Mouse (Mus musculus): ENCODE measurements around the gene Foxl2. TPM values are rescaled to one million over a fixed set of nuclear protein-coding genes. Genes with fewer than 3 reads are reported as not detected.

The Foxl2 gene
- polyA plus RNA-seq, 1 experiment = 0.32 TPM

- H3K4me1 ChIP-seq (ENCODE audit: control insufficient read depth, insufficient read depth, low read length) = no peaks in the 10 kb centered on the region
- no peak overlapping the region for H3K27ac ChIP-seq (ENCODE audit: insufficient read depth, low read length)
- TF ChIP-seq CTCF (IDR thresholded peaks at IDR 0.05; ENCODE audit: borderline replicate concordance, insufficient read depth, low read length) (no peak), POLR2A (IDR thresholded peaks at IDR 0.05; ENCODE audit: low read depth, low read length) (no peak)
- no peak overlapping the region for H3K4me3 ChIP-seq (ENCODE audit: insufficient read depth, low read length)
Observed at GRCm38 (mm10) chr9:98961591-98962477, 6.7 kb downstream of the Foxl2 start.

GRCm38 (mm10) chr9:98962478-98963142 is 7.5 kb downstream of the Foxl2 start:
- Histone ChIP-seq H3K27ac (ENCODE audit: insufficient read depth, low read length) (no peak overlapping the region), H3K4me1 (ENCODE audit: control insufficient read depth, insufficient read depth, low read length) (no peaks in the 10 kb centered on the region), H3K4me3 (ENCODE audit: insufficient read depth, low read length) (no peak overlapping the region)
- TF ChIP-seq CTCF (IDR thresholded peaks at IDR 0.05; ENCODE audit: borderline replicate concordance, insufficient read depth, low read length) = no peak
- TF ChIP-seq POLR2A (IDR thresholded peaks at IDR 0.05; ENCODE audit: low read depth, low read length) = no peak

GRCm38 (mm10) chr9:98963661-98964060 is 8.6 kb downstream of the Foxl2 start:
- no peaks in the 10 kb centered on the region for H3K4me1 ChIP-seq (ENCODE audit: control insufficient read depth, insufficient read depth, low read length)
- H3K27ac ChIP-seq (ENCODE audit: insufficient read depth, low read length) = no peak overlapping the region
- TF ChIP-seq POLR2A (IDR thresholded peaks at IDR 0.05; ENCODE audit: low read depth, low read length) (no peak), CTCF (IDR thresholded peaks at IDR 0.05; ENCODE audit: borderline replicate concordance, insufficient read depth, low read length) (no peak)
- H3K4me3 ChIP-seq (ENCODE audit: insufficient read depth, low read length) = no peak overlapping the region

DNA sequence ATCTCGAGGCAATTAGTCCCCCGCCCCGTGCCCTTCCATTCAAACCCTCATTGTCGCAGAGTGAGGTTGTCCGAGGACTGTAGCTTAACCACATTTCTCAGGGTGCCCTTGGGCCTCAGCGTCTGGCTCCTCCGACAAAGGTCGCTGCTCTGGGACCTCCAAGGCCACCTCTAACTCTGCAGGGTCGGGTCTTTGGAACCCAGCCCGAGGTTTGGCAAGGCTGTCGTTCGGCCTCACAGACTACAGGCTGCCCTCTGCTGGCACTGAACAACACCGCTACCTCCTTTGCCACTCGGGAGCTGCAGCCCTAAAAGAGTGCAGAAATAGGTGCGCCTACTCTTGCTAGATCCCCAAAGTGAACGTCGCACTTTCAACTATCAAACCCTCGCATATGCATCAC is 10.0 kb downstream of the Foxl2 start:
- no peaks in the 10 kb centered on the region for H3K4me1 ChIP-seq (ENCODE audit: control insufficient read depth, insufficient read depth, low read length)
- H3K27ac ChIP-seq (ENCODE audit: insufficient read depth, low read length) = no peak overlapping the region
- TF ChIP-seq CTCF (IDR thresholded peaks at IDR 0.05; ENCODE audit: borderline replicate concordance, insufficient read depth, low read length) (peak; percentile 58; the same call in 1 of the 2 replicates), POLR2A (IDR thresholded peaks at IDR 0.05; ENCODE audit: low read depth, low read length) (no peak)
- no peak overlapping the region for H3K4me3 ChIP-seq (ENCODE audit: insufficient read depth, low read length)

DNA sequence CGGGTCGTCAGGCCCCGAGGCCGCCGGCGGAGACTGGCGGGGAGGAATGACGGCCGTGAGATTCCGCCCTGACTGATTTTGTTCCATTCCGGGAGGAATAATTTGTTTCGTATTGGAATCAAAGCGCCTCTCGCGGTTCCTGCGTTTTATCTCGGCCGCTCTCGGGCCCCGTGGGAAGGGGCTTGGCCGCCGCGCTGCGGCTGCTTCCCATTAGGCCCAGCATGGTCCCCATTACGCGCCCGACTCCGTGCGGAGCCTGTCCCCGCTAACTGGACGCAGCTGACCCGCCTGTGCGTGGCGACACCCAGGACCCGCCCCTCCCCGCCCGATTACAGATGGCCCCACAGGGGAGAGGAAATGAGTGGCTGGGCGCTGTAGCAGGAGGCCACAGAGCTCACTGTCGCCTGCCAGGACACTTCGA is 18.0 kb downstream of the Foxl2 start:
- TF ChIP-seq POLR2A (IDR thresholded peaks at IDR 0.05; ENCODE audit: low read depth, low read length) = no peak
- TF ChIP-seq CTCF (IDR thresholded peaks at IDR 0.05; ENCODE audit: borderline replicate concordance, insufficient read depth, low read length) = no peak
- Histone ChIP-seq H3K4me3 (ENCODE audit: insufficient read depth, low read length) (peak overlapping the region; percentile 38), H3K27ac (ENCODE audit: insufficient read depth, low read length) (no peak overlapping the region), H3K4me1 (ENCODE audit: control insufficient read depth, insufficient read depth, low read length) (0 out of 2 replicates have a peak, but pooled peaks cover 2% of the 10 kb centered on the region)

DNA sequence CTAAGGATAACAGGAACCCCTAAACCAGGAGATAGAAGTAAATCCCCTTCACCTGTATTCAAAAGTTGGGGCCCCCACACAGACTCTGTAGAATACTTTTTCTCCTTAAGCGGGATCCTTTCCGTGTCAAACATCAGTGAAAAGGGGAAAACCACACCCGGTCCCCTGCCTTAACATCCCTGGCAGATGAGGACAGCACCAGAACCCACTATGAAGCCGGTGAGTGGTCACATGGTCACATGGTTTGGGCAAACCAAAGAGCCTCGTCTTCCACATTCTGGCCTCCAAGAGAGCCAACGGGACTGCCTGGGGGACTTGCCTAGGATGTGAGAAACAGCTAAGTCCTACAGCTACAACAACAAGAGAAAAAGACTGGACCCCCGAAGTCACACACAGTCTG is 18.5 kb downstream of the Foxl2 start:
- Histone ChIP-seq H3K27ac (ENCODE audit: insufficient read depth, low read length) (no peak overlapping the region), H3K4me3 (ENCODE audit: insufficient read depth, low read length) (peak overlapping the region; percentile 38; the same call in 1 of the 2 replicates), H3K4me1 (ENCODE audit: control insufficient read depth, insufficient read depth, low read length) (0 out of 2 replicates have a peak, but pooled peaks cover 2% of the 10 kb centered on the region)
- no peak for TF ChIP-seq POLR2A (IDR thresholded peaks at IDR 0.05; ENCODE audit: low read depth, low read length)
- TF ChIP-seq CTCF (IDR thresholded peaks at IDR 0.05; ENCODE audit: borderline replicate concordance, insufficient read depth, low read length) = no peak

DNA sequence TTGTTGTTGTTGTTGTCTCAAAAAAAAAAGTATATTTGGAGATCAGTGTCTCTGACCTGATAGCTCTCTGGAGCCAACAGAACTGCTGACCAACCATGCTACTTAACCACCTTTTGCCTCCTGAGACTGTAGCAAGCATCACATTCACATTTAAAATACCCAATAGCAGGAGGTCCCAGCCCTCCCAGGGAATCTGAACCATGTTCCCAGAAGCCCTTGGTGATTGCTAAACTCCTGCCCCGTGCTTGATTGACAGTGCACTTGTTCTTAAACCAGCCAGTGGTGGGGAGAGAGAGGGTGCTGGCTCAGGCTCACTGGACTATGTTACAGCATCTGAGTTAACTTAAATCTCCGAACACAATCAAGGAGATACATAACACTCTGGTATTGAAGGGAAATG is 19.8 kb downstream of the Foxl2 start:
- TF ChIP-seq POLR2A (IDR thresholded peaks at IDR 0.05; ENCODE audit: low read depth, low read length) = no peak
- no peak for TF ChIP-seq CTCF (IDR thresholded peaks at IDR 0.05; ENCODE audit: borderline replicate concordance, insufficient read depth, low read length)
- H3K27ac ChIP-seq (ENCODE audit: insufficient read depth, low read length) = no peak overlapping the region
- 0 out of 2 replicates have a peak, but pooled peaks cover 2% of the 10 kb centered on the region for H3K4me1 ChIP-seq (ENCODE audit: control insufficient read depth, insufficient read depth, low read length)
- no peak overlapping the region for H3K4me3 ChIP-seq (ENCODE audit: insufficient read depth, low read length)

DNA sequence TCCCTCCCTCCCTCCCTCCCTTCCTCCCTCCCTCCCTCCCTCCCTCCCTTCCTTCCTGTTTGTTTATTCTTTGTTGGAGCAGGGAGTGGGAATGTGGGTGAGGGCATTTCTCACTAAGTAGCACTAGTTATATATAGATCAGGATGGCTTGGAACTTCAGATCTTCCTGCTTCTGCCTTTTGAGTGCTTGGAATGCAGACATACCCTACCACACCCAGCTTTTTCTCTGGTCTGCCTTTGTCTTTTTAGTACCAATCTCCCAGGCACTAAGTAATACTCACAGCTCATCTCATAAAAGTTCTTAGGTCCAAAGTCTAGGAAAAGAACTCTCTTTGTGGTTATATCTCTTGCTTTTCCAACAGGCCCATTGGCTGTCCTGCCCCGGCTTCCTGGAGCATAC is 21.0 kb downstream of the Foxl2 start:
- TF ChIP-seq POLR2A (IDR thresholded peaks at IDR 0.05; ENCODE audit: low read depth, low read length) (no peak), CTCF (IDR thresholded peaks at IDR 0.05; ENCODE audit: borderline replicate concordance, insufficient read depth, low read length) (no peak)
- H3K4me1 ChIP-seq (ENCODE audit: control insufficient read depth, insufficient read depth, low read length) = 0 out of 2 replicates have a peak, but pooled peaks cover 2% of the 10 kb centered on the region
- no peak overlapping the region for H3K4me3 ChIP-seq (ENCODE audit: insufficient read depth, low read length)
- H3K27ac ChIP-seq (ENCODE audit: insufficient read depth, low read length) = no peak overlapping the region

DNA sequence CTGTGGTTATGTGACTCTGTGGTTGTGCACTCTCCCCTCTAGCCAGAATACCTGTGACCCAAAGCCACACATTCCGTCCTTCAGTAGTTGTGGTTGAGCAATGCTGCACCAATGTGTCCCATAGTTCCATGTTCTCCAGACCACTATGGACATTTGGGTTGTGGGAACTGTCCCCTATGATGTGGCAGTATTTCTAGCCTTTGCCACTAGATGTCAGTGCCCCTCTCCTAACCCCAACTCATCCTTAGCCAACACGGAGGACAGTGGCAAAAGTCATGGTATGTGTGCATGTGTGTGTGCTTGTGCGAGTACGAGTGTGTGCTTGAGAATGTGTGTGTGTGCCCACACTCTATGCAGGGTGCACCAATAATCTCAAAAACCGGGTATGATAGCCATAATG is 21.4 kb downstream of the Foxl2 start:
- Histone ChIP-seq H3K4me3 (ENCODE audit: insufficient read depth, low read length) (no peak overlapping the region), H3K27ac (ENCODE audit: insufficient read depth, low read length) (no peak overlapping the region), H3K4me1 (ENCODE audit: control insufficient read depth, insufficient read depth, low read length) (0 out of 2 replicates have a peak, but pooled peaks cover 2% of the 10 kb centered on the region)
- no peak for TF ChIP-seq POLR2A (IDR thresholded peaks at IDR 0.05; ENCODE audit: low read depth, low read length)
- TF ChIP-seq CTCF (IDR thresholded peaks at IDR 0.05; ENCODE audit: borderline replicate concordance, insufficient read depth, low read length) = peak; percentile 25; the same call in 1 of the 2 replicates
